Mouse (Mus musculus) liver, embryonic 14.5 days (tissue): ENCODE results near the gene Mb. TPM values are rescaled to one million over a fixed set of nuclear protein-coding genes. Genes with fewer than 3 reads are reported as not detected.

Experiments
- ATAC-seq: fragments of 200-750 bp; cut with Nextera tagmentation; 2 replicates; pipeline ENCODE4 v1.8.0; 2017; ENCODE audit warnings: moderate number of reproducible peaks, mild to moderate bottlenecking, moderate library complexity; ENCODE audit not compliant: insufficient read depth
- DNase-seq, 3 experiments: peaks; one replicate each; pipeline ENCODE4 v3.0.0-alpha.2; 2012 to 2013; ENCODE audit warnings: low read depth in 3 of 3, low spot score in 3 of 3
- H3K27ac ChIP-seq: fragments of 300-500 bp; sonication (generic); 2 replicates; pipeline ENCODE4 v1.5.1; 2014; ENCODE audit warnings: moderate library complexity, mild to moderate bottlenecking, control low read depth, inconsistent platforms
- H3K27me3 ChIP-seq: fragments of 300-500 bp; sonication (generic); 2 replicates; pipeline ENCODE4 v1.6.1; 2014; ENCODE audit warnings: mild to moderate bottlenecking, low read length, moderate library complexity; ENCODE audit not compliant: control insufficient read depth, insufficient read depth
- H3K36me3 ChIP-seq: fragments of 300-500 bp; sonication (generic); replicated peaks from 2 replicates; pipeline ENCODE4 v1.6.1; 2014; ENCODE audit warnings: low read depth; ENCODE audit not compliant: control insufficient read depth, insufficient read depth
- H3K4me1 ChIP-seq, 2 experiments: fragments of 200-500 bp in 1 of 2; fragments of 300-500 bp in 1 of 2; sonication (generic) in 1 of 2; replicated peaks; 2 replicates each; pipeline ENCODE4 v1.6.1; 2012 to 2014; ENCODE audit warnings: antibody characterized with exemption in 1 of 2, inconsistent platforms in 1 of 2, low read length in 1 of 2; ENCODE audit not compliant: control insufficient read depth in 2 of 2, insufficient read depth in 2 of 2
- H3K4me2 ChIP-seq: fragments of 300-500 bp; sonication (generic); 2 replicates; pipeline ENCODE4 v1.6.1; 2014; ENCODE audit warnings: low read depth, mild to moderate bottlenecking, control low read depth, moderate library complexity
- H3K4me3 ChIP-seq, 2 experiments: fragments of 200-500 bp in 1 of 2; fragments of 300-500 bp in 1 of 2; sonication (generic) in 1 of 2; 2 replicates each; pipeline ENCODE4 v1.5.1; 2012 to 2014; ENCODE audit warnings: low read depth in 2 of 2, low read length in 2 of 2, mild to moderate bottlenecking in 2 of 2, control low read depth in 1 of 2, inconsistent platforms in 1 of 2, moderate library complexity in 1 of 2; ENCODE audit not compliant: insufficient read depth in 1 of 2
- H3K9ac ChIP-seq: fragments of 300-500 bp; sonication (generic); replicated peaks from 2 replicates; pipeline ENCODE4 v1.6.1; 2014; ENCODE audit warnings: mild to moderate bottlenecking, control low read depth, moderate library complexity
- H3K9me3 ChIP-seq: fragments of 300-500 bp; sonication (generic); 2 replicates; pipeline ENCODE4 v1.6.1; 2016; ENCODE audit warnings: low read length, mixed read lengths; ENCODE audit not compliant: control insufficient read depth
- CTCF ChIP-seq: IDR thresholded peaks from 2 replicates; pipeline ENCODE4 v1.5.1; 2016; ENCODE audit warnings: antibody characterized with exemption, low read depth, control low read depth
- EP300 ChIP-seq: IDR thresholded peaks from 2 replicates; pipeline ENCODE4 v1.6.1; 2016; ENCODE audit warnings: antibody characterized with exemption, low read depth
- WGBS: fragments of 180-500 bp; shearing (Covaris S2); extraction: QIAGEN DNeasy Blood & Tissue Kit; methylation state at CpG from one replicate; pipeline ENCODE4 v1.1.7; 2014; ENCODE audit not compliant: insufficient replicate concordance; 5-methylcytosine and 5-hydroxymethylcytosine counted together
- polyA plus RNA-seq, 2 experiments: library from polyadenylated mRNA; depleted of rRNA in 1 of 2; stranded (reverse) in 1 of 2; unstranded in 1 of 2; fragments of >200 nt; fragmentation: Nextera tagmentation in 1 of 2; extraction: Ambion mirVana in 1 of 2; gene quantifications; 2 replicates each; pipeline versions ENCODE4 v1.2.1 to v1.2.3; 2012 to 2014

The Mb gene
- polyA plus RNA-seq, 2 experiments: 0.04 TPM; not detected in 1

DNA sequence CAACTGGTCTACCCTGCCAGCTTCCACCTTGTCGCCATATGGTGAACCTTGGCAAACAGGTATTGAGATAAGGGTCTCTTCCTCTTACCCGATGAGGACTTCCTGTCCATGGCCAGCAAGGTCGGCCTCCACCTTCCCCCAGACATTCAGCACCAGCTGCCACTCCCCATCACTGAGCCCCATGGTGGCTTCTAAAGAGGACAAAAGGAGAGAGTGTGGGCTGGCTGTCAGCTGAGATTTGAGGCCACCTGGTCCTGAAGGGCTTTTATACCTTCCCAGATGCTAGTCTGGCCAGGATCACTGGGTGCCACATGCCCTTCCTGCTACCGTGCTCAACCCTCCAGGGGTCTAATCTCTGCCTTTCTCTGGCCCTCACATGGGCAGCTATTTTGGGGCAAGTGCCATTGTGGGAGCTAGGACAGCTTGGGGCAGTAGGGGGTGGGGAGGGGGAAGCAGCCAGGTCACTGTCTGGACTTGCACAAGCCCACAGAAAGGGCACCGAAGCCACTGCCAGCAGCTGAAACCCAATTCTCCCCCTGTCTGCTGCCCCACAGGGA, 28.0 kb downstream of the Mb start:
- no peak for DNase-seq
- Histone ChIP-seq H3K4me2 (no peak overlapping the region), H3K36me3 (no peaks in the 10 kb centered on the region), H3K4me3 (no peak overlapping the region), H3K9me3 (no peaks in the 10 kb centered on the region), H3K27me3 (no peaks in the 10 kb centered on the region), H3K4me1 (no peaks in the 10 kb centered on the region), H3K9ac (no peak overlapping the region), H3K27ac (no peak overlapping the region)
- WGBS: 41% methylated on average over 5 of the region's 5 CpGs
- no peak for TF ChIP-seq EP300
- no peak for TF ChIP-seq CTCF
- no peak for ATAC-seq

DNA sequence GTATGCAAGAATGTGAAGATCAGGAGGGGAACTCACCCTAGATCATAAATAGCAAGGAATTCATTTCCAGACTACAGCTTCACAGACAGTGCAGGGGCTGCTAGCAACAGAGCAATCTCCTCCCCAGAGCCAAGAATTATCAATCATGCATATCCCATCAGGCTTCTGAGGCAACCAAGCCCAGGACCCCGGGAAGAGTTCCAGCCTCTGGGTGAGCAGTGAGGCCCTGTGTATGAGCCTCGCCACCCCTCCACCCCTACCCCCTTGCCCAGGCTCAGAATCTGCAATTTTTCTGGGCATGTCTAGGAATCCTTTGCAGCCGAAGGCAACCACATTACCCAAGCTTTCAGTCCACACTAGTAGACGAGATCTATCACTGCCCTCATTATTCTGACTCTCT, 28.6 kb downstream of the Mb start:
- WGBS: 52% methylated on average over 4 of the region's 4 CpGs

DNA sequence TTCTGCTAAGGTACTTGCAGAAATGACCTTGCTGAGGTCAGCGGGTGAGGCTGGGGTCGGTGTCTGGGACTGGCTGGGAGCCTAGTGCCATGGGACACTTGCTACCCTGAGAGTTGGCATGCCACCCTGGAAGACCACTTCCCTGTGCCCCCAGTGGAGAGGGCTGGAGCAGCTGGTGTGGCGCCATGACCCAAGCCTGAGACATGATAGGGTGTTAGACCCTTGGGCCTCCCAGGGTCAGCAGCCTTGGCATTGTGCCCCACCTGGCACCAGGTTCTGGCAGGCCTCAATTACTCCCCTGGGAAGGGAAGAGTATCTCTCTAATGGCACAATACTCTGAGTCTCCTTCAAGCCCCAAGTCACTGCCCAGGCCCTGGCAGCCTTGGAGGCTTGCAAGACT, 29.4 kb downstream of the Mb start:
- H3K4me3 ChIP-seq: no peak overlapping the region
- H3K27me3 ChIP-seq: no peaks in the 10 kb centered on the region
- H3K9me3 ChIP-seq: no peaks in the 10 kb centered on the region
- H3K9ac ChIP-seq: no peak overlapping the region
- no peaks in the 10 kb centered on the region for H3K4me1 ChIP-seq
- H3K4me2 ChIP-seq: no peak overlapping the region
- DNase-seq (no peak), ATAC-seq (no peak)
- no peak overlapping the region for H3K27ac ChIP-seq
- TF ChIP-seq EP300: no peak
- TF ChIP-seq CTCF: no peak
- WGBS: 56% methylated on average over 3 of the region's 3 CpGs
- H3K36me3 ChIP-seq: no peaks in the 10 kb centered on the region

More for the DNA sequence above, 28.6 kb downstream of the Mb start:
- ATAC-seq: no peak
- H3K27me3 ChIP-seq: no peaks in the 10 kb centered on the region
- H3K9ac ChIP-seq: no peak overlapping the region
- H3K4me2 ChIP-seq: no peak overlapping the region
- no peaks in the 10 kb centered on the region for H3K4me1 ChIP-seq
- H3K27ac ChIP-seq: no peak overlapping the region
- TF ChIP-seq CTCF: no peak
- no peak for TF ChIP-seq EP300
- H3K36me3 ChIP-seq: no peaks in the 10 kb centered on the region
- H3K9me3 ChIP-seq: no peaks in the 10 kb centered on the region
- no peak overlapping the region for H3K4me3 ChIP-seq
- no peak for DNase-seq

DNA sequence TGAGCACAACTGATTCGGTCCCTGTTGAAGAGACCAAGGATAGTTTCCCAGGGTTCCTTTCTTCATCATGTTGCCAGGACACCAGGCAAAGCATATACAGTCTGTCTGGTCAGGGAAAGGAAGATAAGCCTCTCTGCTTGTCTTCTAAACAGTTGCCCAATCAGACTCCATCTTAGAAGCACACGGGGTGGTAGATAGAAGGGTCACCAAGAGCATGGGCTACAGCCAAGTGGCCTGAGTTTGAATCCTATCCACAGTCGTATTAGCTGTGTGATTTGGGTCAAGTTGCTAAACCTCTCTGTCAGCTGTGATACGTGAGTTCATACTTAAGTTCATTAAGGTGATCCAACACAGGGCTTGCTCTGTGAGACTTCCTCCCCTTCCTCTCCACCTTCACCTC, 30.3 kb downstream of the Mb start:
- no peak for TF ChIP-seq EP300
- TF ChIP-seq CTCF: no peak
- Histone ChIP-seq H3K4me1 (no peaks in the 10 kb centered on the region), H3K27me3 (no peaks in the 10 kb centered on the region), H3K9me3 (no peaks in the 10 kb centered on the region), H3K4me3 (no peak overlapping the region), H3K4me2 (no peak overlapping the region), H3K36me3 (no peaks in the 10 kb centered on the region), H3K27ac (no peak overlapping the region), H3K9ac (no peak overlapping the region)
- DNase-seq (no peak), ATAC-seq (no peak)
- 59% methylated on average over 4 of the region's 4 CpGs for WGBS

DNA sequence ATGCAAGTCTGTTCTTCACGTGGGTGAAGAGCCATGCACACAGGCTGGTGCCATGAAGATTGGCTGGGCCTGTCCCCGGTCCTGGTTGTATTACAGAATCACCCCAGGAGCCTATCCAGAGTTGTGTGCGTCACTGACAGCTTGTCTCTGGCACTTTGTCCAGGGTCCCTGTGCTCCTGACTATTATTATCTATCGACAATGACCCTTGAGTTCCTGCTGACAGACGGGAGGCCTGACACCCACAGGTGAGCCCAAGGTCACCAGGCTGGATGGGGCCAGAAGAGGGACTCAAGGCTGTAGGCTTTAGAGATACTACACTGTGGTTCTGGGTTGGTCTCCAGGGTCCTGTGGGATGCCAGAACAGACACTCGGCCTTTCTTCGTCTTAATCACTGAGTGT, 30.9 kb downstream of the Mb start:
- Histone ChIP-seq H3K9me3 (no peaks in the 10 kb centered on the region), H3K9ac (no peak overlapping the region), H3K4me3 (no peak overlapping the region), H3K27me3 (no peaks in the 10 kb centered on the region), H3K4me1 (no peaks in the 10 kb centered on the region), H3K4me2 (no peak overlapping the region), H3K36me3 (no peaks in the 10 kb centered on the region), H3K27ac (no peak overlapping the region)
- DNase-seq (no peak), ATAC-seq (no peak)
- TF ChIP-seq EP300 (no peak), CTCF (no peak)
- WGBS: 63% methylated on average over 7 of the region's 7 CpGs
